Mouse (Mus musculus) kidney, adult 2 months (tissue): ENCODE measurements around the gene Gm7945. TPM values are rescaled to one million over a fixed set of nuclear protein-coding genes. Genes with fewer than 3 reads are reported as not detected.
"Not testable (repeated sequence)": the region's sequence is repeated elsewhere in the genome, so short reads cannot be mapped to it uniquely, and the experiment has no call there.

Experiments used
- DNase-seq: peaks from one replicate; pipeline ENCODE4 v3.0.0; 2021
- H3K27ac ChIP-seq: fragments of 200-500 bp; 2 replicates; pipeline ENCODE4 v1.5.1; 2012; ENCODE audit warnings: low read depth, low read length, control low read depth, inconsistent platforms; ENCODE audit not compliant: insufficient read depth
- H3K27me3 ChIP-seq: fragments of 200-500 bp; replicated peaks from 2 replicates; pipeline ENCODE4 v1.6.1; 2012; ENCODE audit warnings: mild to moderate bottlenecking, moderate library complexity, low read length, inconsistent platforms; ENCODE audit not compliant: control insufficient read depth, insufficient read depth
- H3K36me3 ChIP-seq: fragments of 200-500 bp; 2 replicates; pipeline ENCODE4 v1.6.1; 2012; ENCODE audit warnings: mild to moderate bottlenecking, moderate library complexity, low read length, inconsistent platforms; ENCODE audit not compliant: control insufficient read depth, insufficient read depth
- H3K4me1 ChIP-seq: fragments of 200-500 bp; 2 replicates; pipeline ENCODE4 v1.6.1; 2011; ENCODE audit warnings: low read length; ENCODE audit not compliant: control insufficient read depth, insufficient read depth
- H3K4me3 ChIP-seq: fragments of 200-500 bp; 2 replicates; pipeline ENCODE4 v1.5.1; 2011; ENCODE audit warnings: mild to moderate bottlenecking, low read depth, low read length, control low read depth; ENCODE audit not compliant: insufficient read depth
- WGBS: fragments of 180-500 bp; shearing (Covaris S2); methylation state at CpG from one replicate; pipeline ENCODE4 v1.1.7; 2018; 5-methylcytosine and 5-hydroxymethylcytosine counted together
- polyA plus RNA-seq: library from polyadenylated mRNA; depleted of rRNA; stranded (reverse); fragments of >200 nt; gene quantifications from 2 replicates; pipeline ENCODE4 v1.2.3, GENCODE M21; 2012; rRNA removed

The Gm7945 gene
- not detected in 2 replicates for polyA plus RNA-seq

- no CpG with 5 or more reads among the region's 3 CpGs for WGBS
- H3K27ac ChIP-seq, H3K4me1 ChIP-seq, H3K4me3 ChIP-seq, DNase-seq, H3K36me3 ChIP-seq, H3K27me3 ChIP-seq: not testable (repeated sequence)
Observed at GRCm38 (mm10) chr14:41386279-41386678, at the start of gene Gm7945. Gm7945 (minus strand) TSS chr14:41386379.

- peak overlapping the region; percentile 28; the same call in 1 of the 2 replicates for H3K4me3 ChIP-seq
- H3K27ac ChIP-seq, H3K4me1 ChIP-seq, H3K27me3 ChIP-seq, H3K36me3 ChIP-seq: not testable (repeated sequence)
- 12% methylated on average over 15 of the region's 16 CpGs for WGBS
- DNase-seq, result peak; percentile 31
Observed at GRCm38 (mm10) chr14:41425393-41426075, 39.4 kb upstream of the Gm7945 start.

- not testable (repeated sequence) for H3K27me3 ChIP-seq, H3K36me3 ChIP-seq, DNase-seq, H3K27ac ChIP-seq, H3K4me1 ChIP-seq
- WGBS, result 21% methylated on average over 14 of the region's 14 CpGs
- peak overlapping the region; percentile 10; the same call in 1 of the 2 replicates for H3K4me3 ChIP-seq
Observed at GRCm38 (mm10) chr14:41424694-41425093, 38.5 kb upstream of the Gm7945 start.

GRCm38 (mm10) chr14:41408181-41408580, 22.0 kb upstream of the Gm7945 start, which contains the start of gene Gm6482:
Gm6482 (minus strand) TSS chr14:41408281.
- H3K4me3 ChIP-seq, H3K4me1 ChIP-seq, H3K27ac ChIP-seq, H3K27me3 ChIP-seq, H3K36me3 ChIP-seq, DNase-seq: not testable (repeated sequence)
- WGBS, result 75% methylated on average over 1 of the region's 2 CpGs

GRCm38 (mm10) chr14:41348309-41348708, 37.9 kb downstream of the Gm7945 start, which contains the start of gene Gm5798:
Gm5798 (plus strand) TSS chr14:41348609.
- H3K27ac ChIP-seq, H3K4me1 ChIP-seq, DNase-seq, H3K36me3 ChIP-seq, H3K4me3 ChIP-seq, H3K27me3 ChIP-seq: not testable (repeated sequence)
- WGBS, result 63% methylated on average over 2 of the region's 2 CpGs

Other genes with a start within 250 kb of the Gm7945 start
- 1.2 TPM in 2 replicates for gene Mbl1, start 234.9 kb downstream of the Gm7945 start, polyA plus RNA-seq
- not detected in 2 replicates for gene Sftpd, start 201.2 kb downstream of the Gm7945 start, polyA plus RNA-seq
- not detected in 2 replicates for gene Gm2832, start 107.6 kb downstream of the Gm7945 start, polyA plus RNA-seq
- not detected in 2 replicates for gene Gm5798, start 37.8 kb downstream of the Gm7945 start, polyA plus RNA-seq
- gene Gm6482, start 21.9 kb upstream of the Gm7945 start, polyA plus RNA-seq, result not detected in 2 replicates
- gene Gm7954, start 67.1 kb upstream of the Gm7945 start, polyA plus RNA-seq, result not detected in 2 replicates
- not detected in 2 replicates for gene Gm3486, start 103.1 kb upstream of the Gm7945 start, polyA plus RNA-seq
- gene Gm7970, start 169.2 kb upstream of the Gm7945 start, polyA plus RNA-seq, result not detected in 2 replicates
- not detected in 2 replicates for gene 1700049E17Rik2, start 186.8 kb upstream of the Gm7945 start, polyA plus RNA-seq
- not detected in 2 replicates for gene Gm3072, start 238.2 kb upstream of the Gm7945 start, polyA plus RNA-seq